Mouse (Mus musculus) gastrocnemius, postnatal 4 days (tissue): Measurements from ENCODE around the gene Fam20c. TPM values are rescaled to one million over a fixed set of nuclear protein-coding genes. Genes with fewer than 3 reads are reported as not detected.

Source experiments
- DNase-seq, 2 experiments: peaks; one replicate each; pipeline ENCODE4 v3.0.0; 2021 to 2022; ENCODE audit warnings: low spot score in 2 of 2, mixed read lengths in 2 of 2
- total RNA-seq, 2 experiments: library from RNA; stranded (reverse); gene quantifications; 2 replicates each; pipeline ENCODE4 v1.2.3; 2021

Fam20c gene
- total RNA-seq, 2 experiments from 2014 or later: 27.9 to 28.9 TPM

DNA sequence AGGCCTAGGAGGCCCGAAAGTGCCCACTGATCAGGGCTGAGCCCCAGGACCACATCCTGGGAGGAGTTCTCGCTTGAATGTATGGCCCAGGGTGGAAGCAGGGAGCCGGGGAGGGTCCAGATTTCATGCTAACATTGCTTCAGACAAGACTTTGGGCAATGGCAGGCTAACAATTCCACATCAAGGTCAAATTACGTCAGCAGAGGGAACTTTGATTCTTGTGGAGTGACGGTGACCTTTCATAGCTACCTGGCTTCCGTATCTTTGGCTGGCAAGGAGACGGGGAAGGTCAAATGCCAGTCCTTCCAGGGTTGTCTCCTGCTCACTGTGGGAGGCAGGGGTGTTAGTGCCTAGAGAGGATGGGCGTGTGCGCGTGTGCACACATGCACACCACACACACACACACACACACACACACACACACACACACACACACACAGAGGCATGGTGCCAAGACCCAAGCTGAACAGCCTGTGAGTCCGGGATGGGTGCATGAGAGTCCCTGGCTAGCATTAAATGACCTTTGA is 36.7 kb downstream of the Fam20c start:
- no peak for DNase-seq

DNA sequence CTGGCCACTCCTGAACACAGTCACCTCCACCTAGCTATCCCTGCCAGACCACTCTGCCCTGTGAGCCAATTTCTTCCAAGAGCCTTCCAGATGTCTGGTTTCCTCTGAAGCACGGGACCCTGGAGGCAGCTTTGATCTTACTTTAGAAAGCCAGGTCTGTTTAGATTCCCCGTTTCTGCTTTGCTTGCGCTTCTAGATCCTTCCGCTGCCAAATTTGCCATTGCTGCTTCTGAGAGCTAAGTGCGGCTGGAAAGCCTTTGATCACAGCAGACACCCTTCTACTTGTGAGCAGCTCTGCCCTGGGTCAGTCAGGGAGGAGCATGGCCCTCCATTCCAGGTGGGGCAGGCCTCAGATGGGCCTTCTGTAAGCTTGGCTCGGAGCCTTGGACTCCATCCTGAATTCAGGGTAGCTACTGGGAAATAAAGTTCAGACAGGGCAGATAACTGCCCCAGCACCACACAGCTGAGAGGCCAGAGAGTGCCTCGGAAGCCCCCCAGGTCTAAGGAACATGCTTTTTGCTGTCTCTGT is 47.3 kb downstream of the Fam20c start:
- DNase-seq: no peak

DNA sequence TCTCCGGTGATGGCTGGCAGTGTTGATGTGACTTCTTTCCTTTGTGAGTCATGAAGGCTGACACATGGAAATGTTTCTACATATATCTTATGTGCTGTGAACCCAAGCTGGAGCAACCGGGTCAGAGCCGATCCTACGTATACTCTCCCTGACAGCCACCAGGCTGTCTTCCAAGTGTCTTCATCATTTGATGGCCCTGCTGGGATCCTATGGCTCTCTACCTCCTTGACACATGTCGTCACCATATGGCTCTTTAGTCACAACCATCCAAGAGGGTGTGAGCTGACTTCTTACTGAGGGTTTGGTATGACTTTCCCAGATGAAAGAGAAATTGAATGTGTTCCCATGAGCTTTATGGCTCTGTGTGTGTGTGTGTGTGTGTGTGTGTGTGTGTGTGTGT is 50.0 kb downstream of the Fam20c start:
- no peak for DNase-seq

DNA sequence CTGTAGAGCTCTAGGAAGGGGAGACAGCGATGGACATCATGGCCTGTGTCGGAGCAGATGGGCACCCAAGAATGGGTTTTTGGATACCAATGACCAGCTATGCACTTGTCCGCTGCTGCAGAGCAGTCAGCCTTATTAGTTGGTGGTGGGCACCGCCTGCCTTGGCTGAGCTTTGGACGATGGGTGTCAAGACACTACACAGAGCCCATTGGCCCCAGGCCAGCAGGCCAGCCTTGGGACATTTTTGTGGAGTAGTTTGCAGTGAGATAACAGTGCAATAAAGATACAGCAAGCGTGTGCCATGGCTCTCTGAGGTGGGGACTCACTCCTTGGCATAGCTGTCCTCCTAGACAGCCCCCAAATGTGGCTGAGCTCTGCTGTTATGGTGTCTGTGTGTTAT is 55.5 kb downstream of the Fam20c start:
- DNase-seq: no peak

DNA sequence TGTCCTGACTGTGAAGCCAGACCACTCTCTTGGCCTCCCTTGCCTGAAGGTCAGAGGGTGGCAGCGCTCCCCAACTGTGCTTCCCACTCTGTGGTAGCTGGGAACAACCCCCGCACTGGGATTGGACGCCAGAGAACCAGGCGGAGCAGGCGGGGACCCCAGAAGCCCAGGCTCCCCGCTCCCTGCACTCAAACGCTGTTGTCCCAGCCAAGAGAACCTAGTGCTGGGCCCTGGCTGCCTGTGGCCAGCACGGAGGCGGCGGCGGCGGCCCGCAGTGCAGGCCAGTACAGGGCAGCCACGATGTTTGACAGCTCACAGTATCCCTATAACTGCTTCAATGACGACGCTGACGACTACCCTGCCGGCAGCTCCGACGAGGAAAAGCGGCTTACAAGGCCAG is 65.5 kb downstream of the Fam20c start, which contains the start of gene Gm5294:
Gene Gm5294, plus strand, starts transcription at position 301 of the 400 bp plus-strand sequence.
- DNase-seq: no peak

DNA sequence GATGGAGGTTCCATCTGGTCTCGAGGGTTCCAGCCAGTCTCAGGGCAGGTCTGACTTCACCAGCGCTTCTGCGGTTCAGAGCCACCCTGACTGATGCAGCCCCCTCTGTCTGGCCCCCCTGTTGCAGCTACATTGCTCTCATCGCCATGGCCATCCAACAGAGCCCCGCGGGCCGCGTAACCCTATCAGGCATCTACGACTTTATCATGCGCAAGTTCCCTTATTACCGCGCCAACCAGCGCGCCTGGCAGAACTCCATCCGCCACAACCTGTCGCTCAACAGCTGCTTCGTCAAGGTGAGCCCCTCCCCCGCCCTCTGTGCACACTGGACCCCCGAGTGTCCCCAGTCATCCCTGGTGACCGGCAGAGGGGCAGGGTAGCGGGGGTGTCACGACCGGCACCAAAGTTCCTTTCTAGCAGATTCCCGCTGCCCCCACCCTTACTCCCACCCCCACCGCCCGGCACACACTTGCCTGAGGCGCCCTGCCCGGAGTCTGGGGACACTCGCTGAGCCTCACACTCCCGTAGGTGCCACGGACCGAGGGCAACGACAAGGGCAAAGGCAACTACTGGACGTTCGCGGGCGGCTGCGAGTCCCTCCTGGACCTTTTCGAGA is 66.5 kb downstream of the Fam20c start:
- no peak for DNase-seq

DNA sequence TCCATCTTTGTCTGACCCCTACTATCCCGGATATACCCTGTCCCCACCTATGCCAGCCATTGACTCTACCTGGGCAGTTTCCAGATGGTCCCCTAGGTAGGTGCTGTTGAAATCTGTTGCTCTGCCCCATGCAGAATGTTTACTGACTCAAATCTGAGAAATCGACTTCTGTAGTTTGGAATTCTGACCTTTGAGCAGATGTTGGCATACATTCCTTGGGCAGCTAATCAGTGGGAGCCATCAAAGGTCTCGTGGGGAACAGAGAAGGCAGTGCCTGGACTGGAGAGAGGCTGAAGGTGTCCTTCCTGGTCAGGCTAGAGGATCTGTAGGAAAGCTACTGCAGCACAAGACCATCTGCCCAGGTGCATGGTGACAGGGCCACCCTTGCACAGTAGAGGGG is 70.8 kb downstream of the Fam20c start:
- no peak for DNase-seq

DNA sequence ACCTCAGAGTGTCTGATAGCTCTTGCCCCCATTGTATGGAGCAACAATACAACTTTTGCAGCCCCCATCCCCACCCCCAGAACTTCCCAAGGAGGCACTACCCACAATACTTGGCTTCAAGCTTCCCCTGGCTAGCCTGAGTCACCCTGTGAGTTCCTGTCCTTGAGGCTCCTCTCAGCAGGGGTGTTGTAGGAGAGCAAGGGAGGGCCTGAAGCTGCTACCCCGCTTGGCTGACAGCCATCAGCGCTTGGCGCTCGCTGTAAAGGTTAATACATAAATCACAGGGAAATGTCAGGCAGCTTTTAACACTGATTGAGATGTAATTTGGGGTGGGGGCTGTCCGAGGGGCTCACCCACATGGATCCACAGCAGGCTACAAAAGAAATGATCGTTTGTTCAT is 79.1 kb downstream of the Fam20c start:
- DNase-seq: no peak

DNA sequence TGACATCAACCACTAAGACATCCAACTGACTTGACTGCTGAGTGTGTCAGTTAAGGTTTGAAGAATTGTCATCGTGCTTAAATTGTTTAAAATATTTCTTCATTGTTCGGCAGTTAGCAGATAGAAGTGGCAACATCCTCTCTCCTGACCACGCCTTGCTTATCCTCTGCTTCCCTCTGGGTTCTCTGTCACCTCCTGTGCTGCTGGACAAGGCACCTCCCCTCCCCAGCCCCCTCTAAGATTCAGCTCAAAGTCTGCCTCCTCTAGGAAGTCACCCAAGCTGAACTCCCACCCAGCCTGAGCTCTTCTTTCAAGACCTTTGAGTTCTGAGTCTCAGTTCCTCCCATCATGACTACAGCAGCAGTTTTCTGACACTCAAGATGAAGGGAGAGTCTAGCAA is 80.6 kb downstream of the Fam20c start:
- DNase-seq: no peak

DNA sequence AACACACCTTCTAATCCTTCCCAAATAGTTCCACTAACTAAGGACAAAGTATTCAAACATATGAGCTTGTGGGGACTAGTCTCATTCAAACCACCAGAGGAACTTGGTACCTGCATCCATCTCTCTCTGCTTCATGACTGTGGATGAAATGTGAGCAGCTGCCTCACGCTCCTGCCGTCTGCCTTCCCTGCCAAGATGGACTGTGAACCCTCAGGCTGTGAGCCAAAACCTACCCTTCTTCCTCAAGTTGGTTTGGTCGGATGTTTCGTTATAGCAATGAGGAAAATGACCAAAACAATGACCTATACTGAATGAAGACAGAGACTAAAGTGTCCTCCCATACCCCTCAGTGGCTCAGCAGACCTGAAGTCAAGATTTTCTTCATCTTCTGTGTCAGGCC is 86.7 kb downstream of the Fam20c start:
- DNase-seq: no peak

DNA sequence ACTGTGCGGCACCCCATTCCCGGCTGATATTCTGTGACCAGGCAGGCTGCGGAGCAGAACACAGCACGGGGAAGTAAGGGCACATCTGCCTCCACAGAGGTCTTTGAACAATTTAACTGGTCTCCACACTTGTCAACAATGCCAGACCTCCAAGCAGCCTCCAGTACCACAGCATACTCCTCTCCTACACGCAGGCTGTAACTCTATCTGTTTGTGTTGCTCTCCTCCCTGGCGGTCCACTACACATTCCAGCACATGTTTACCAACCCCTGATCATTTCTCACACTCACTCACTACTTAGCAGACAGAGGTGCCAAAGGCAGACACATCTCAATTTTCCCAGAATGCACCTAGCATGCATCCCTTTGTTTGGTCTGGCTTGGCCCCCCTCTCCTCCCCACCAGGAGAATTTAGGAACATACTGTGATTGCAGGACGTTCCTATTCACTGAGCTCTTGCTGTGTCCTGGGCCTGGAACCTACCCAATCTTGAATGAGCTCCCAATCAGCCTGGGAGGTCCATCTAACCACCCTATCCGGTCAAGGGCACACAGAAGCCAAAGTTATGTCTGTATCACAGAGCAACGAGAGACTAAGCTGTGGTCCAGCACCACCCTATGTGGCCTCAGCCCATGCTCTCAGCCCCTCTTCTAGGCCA is 89.0 kb downstream of the Fam20c start:
- DNase-seq: no peak

DNA sequence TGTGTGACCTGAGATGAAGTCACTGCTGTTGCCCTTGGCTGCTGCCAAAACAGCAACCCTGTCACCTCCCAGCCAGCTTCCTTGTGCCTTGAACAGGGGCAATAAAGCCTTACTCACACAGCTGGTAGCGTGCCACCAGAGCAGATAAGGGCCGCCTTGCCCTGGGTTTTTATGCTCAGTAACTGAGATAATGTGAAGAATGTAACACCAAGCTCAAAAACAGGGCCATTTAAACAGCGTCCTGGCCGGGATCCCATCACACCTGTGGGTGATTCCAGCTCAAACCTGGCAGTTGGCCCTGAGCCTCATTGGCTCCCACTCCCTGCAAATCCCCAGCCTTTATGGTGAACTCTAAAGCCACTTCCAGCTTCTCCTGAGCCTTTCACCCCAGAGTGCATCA is 92.2 kb downstream of the Fam20c start:
- no peak for DNase-seq

DNA sequence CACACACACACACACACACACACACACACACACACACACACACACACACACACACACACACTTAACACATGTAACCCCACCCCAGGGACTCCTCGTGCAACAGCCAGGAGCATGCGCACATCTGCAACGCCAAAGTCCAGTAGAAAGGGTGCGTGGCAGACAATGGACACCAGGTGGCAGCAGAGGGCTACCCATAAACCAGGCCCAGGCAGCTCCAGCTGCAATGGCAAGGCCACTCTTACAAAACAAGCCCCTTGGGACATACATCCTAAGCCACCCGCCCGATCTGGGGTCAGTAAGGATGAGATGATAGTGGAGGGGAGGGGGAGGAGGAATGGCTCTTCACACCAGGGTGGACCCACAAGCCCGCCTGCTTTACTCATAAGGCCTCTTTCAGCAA is 93.8 kb downstream of the Fam20c start:
- DNase-seq: peak; percentile 76 to 84

DNA sequence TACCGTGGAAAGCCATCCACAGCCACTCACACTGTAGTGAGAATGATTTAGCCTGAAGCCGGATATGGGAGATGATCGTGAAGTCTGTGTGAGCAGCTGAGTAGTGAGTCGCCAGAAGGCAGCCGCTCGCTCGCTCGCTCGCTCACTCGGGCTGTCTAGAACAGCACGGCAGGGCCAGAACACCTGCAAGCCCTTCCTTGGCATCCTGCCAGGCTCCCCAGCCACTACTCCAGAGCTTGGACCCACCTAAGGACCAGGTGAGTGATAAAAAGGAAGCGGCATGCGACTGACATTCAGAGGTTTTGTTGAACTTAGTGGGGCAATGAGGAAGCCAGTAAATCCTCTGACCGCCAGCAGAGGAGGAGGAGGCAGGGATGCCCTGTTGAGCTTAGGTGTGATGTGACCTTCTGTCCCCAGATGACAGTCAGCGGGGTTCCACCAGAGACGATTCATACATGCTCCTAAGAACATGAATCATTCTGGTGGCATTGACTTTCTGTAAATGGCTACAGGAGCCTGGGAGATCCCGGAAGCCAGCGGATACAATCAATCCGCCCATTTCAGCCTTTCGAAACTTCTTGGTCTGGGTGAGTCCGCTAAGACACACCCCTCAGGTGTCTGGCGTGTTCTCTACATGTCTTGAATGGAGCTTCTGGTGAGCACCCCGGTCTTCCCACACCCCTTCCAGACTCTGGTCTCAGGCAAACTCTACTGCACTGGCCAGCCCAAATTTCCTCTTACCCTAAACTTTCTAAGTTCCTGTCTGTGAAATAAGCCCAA is 95.6 kb downstream of the Fam20c start:
- DNase-seq: no peak

DNA sequence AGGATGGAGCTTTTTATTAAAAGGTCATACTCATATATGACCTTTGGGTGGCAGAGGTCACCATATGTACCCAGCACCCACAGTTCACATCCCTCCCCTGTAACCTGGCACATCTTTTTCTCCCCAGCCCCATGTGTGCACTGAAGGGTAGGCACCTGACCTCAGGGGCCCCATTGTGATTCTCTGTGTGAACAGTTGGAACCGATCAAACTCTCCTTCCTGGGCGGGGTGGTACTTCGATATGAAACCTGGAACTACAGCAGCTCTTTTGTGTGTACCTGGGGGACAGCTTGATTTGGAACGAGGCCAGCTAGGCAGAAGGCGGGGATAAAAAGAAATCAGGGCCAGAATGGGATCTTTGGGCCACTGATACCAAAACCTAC is 96.1 kb downstream of the Fam20c start:
- no peak for DNase-seq

DNA sequence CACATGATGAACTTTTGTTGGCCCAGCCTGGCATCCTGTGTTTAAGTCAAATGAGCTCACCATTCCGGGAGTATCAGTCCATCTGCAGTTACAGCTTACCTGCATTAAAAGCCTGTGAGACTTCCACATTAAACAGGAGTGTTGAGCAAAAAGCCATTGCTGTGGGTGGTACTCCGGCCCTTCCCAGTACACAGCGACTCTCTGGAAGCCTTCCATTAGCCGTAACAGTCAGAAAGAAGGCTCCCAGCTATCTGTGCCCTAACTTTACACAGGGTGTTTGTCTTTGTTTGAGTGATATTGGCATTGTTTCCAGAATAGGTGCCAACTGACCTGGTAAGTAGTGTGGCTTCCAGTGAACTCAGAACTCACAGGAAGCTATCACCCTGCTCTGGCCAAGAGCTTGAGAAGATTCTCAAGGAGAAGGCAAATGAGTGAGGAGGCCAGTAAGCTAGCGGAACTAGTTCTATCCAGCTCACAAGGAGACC is 97.0 kb downstream of the Fam20c start:
- no peak for DNase-seq

DNA sequence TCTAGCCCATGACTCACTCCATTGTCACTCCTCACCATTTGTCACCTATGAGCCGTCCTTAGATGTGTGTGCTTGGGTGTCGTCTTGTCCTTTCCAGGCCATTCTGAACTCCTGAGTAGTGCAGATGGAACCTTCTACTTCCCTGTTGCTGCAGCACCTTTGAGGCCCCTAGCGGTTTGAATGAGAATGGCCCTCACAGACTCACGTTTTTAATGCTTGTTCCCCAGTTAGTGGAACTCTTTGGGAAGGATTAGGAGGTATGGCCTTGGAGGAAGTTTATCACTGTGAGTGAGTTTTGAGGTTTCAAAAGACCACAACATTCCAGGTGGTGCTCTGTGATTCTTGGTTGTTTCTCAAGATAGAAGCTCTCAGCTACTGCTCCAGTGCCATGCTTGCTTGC is 97.8 kb downstream of the Fam20c start:
- no peak for DNase-seq

DNA sequence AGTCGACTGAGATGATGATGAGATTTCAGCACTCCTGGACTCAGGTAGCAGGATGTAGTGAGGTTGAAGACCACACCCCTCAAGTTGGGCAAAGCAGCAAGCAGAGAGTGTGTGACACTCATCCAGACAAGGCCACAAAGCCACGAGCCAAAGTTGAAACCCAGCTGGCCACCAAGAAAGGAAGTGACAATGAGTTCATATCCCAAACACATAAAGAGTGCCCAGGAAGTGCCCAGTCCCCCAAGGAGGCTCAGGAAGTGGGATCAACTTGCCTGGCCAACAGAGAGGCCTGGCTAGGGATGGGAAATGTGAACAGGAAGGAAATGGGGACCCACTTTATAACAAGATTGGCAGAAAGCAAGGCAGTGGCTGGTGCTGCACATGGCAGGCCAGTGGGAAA is 99.0 kb downstream of the Fam20c start:
- DNase-seq: no peak

DNA sequence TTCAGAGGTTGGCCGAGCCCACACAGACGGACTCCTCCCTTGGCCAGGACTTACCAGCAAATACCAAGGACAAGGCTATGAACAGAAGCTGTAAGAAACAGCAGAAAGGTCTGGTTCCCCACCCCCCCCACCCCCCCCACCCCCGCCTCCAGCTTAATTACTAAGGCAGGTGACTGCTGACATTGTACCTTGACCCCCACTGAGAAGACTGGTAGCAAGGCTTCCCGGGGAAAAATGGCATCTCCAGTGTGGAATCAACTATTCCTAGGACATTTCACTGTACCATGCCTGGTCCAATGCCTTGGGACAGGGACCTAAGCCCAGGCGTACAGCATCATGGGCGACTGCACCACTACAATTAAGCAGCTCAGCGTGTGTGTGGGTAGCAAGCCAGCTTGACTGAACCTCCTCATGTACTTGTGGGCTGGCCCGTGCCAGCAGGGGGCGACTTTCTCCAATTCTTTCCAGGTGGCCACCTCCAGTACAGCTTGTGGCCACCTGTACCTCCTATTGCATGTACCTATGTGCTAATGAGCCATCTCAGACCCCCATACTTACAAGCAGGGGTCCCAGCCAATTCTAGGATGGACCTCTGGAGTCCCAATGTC is 102.8 kb downstream of the Fam20c start:
- peak; percentile 54 to 77 for DNase-seq

DNA sequence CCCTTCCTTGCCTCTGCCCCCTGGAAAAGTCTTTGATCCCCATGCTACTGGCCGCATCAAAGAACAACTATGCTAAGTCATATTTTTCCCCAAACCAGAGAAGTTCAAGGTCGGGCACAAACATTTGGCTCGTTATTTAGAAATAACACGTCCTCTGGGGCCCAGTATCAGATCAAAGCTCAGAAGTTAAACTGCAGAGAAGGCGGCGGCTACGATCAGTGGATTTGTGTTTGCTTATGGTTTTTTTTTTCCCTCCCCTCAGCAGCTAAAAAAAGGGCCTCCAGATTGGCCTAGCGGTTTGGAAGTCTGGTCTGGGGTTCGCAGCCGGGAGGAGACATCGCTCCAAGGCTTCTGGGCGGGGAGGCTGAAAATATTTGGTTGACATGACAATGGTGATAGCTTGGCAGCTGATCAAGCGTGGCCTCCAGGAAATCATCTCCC is 103.5 kb downstream of the Fam20c start:
- peak in 1 of 2 experiments; percentile 26 for DNase-seq
